Mouse (Mus musculus) forebrain, embryonic 16.5 days (tissue): ENCODE results near the gene Camta1. TPM values are rescaled to one million over a fixed set of nuclear protein-coding genes. Genes with fewer than 3 reads are reported as not detected.
A peak's percentile ranks its signal among the peaks of the same experiment; 100 is the strongest.

ENCODE experiments used
- ATAC-seq: fragments of 200-750 bp; cut with Nextera tagmentation; 2 replicates; pipeline ENCODE4 v1.8.0; 2017; ENCODE audit warnings: mild to moderate bottlenecking, moderate library complexity
- H3K27ac ChIP-seq: fragments of 300-500 bp; sonication (generic); 2 replicates; pipeline ENCODE4 v1.5.1; 2014; ENCODE audit warnings: low read length, control low read depth
- H3K27me3 ChIP-seq: fragments of 300-500 bp; sonication (generic); replicated peaks from 2 replicates; pipeline ENCODE4 v1.6.1; 2014; ENCODE audit warnings: low read length; ENCODE audit not compliant: control insufficient read depth, insufficient read depth
- H3K36me3 ChIP-seq: fragments of 300-500 bp; sonication (generic); 2 replicates; pipeline ENCODE4 v1.6.1; 2014; ENCODE audit not compliant: control insufficient read depth, insufficient read depth
- H3K4me1 ChIP-seq: fragments of 300-500 bp; sonication (generic); replicated peaks from 2 replicates; pipeline ENCODE4 v1.6.1; 2014; ENCODE audit warnings: low read length; ENCODE audit not compliant: control insufficient read depth, insufficient read depth
- H3K4me2 ChIP-seq: fragments of 300-500 bp; sonication (generic); 2 replicates; pipeline ENCODE4 v1.6.1; 2014; ENCODE audit warnings: mild to moderate bottlenecking, low read length, control low read depth
- H3K4me3 ChIP-seq: fragments of 300-500 bp; sonication (generic); replicated peaks from 2 replicates; pipeline ENCODE4 v1.5.1; 2014; ENCODE audit warnings: mild to moderate bottlenecking, low read length, control low read depth
- H3K9ac ChIP-seq: fragments of 300-500 bp; sonication (generic); replicated peaks from 2 replicates; pipeline ENCODE4 v1.6.1; 2014; ENCODE audit warnings: low read depth, low read length, control low read depth
- H3K9me3 ChIP-seq: fragments of 300-500 bp; sonication (generic); 2 replicates; pipeline ENCODE4 v1.6.1; 2016; ENCODE audit warnings: low read length; ENCODE audit not compliant: control insufficient read depth
- WGBS: fragments of 180-500 bp; shearing (Covaris S2); extraction: QIAGEN DNeasy Blood & Tissue Kit; methylation state at CpG from one replicate; pipeline ENCODE4 v1.1.7; 2014; 5-methylcytosine and 5-hydroxymethylcytosine counted together
- polyA plus RNA-seq: library from polyadenylated mRNA; unstranded; fragments of >200 nt; fragmentation: Nextera tagmentation; extraction: Ambion mirVana; gene quantifications from 2 replicates; pipeline ENCODE4 v1.2.1, GENCODE M21; 2015

Gene Camta1
- polyA plus RNA-seq, 1 experiment from 2014 or later, result 123 TPM

DNA sequence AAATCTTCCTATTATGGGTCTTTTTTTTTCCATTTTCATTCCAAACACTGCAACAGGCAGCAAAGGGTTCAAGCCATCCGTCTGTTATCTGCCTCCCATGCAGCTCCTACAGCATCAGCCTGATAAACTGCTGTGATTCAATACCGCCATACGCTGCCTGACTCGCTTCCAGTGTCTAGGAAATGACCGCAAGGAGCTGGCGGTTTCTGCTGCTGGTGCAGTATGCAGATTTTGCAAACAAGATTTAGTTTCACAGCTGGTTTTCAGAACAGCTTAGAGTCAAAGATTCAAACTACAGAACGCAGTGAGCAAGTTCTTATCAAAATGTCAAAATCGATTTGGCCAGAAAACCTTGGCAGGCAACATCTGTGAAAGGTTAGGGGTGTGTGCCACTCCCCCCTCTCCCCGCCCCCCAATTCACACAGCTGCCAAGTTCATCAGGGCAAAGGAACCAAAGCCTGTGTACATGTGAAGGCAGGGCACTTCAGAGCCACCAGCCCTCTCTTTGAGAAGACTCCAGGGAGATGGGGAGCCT is 325.7 kb downstream of the Camta1 start:
- 55% methylated on average over 9 of the region's 9 CpGs for WGBS
- Histone ChIP-seq H3K4me1 (peaks cover 13% of the 10 kb centered on the region; the same call in 1 of the 2 replicates), H3K27me3 (no peaks in the 10 kb centered on the region), H3K27ac (no peak overlapping the region), H3K4me2 (no peak overlapping the region), H3K9me3 (no peaks in the 10 kb centered on the region), H3K9ac (no peak overlapping the region), H3K4me3 (no peak overlapping the region), H3K36me3 (no peaks in the 10 kb centered on the region)
- ATAC-seq, result no peak

- no peaks in the 10 kb centered on the region for H3K27me3 ChIP-seq
- no peak overlapping the region for H3K4me3 ChIP-seq
- WGBS, result 77% methylated on average over 10 of the region's 10 CpGs
- H3K4me1 ChIP-seq, result 0 out of 2 replicates have a peak, but pooled peaks cover 6% of the 10 kb centered on the region
- H3K9me3 ChIP-seq, result no peaks in the 10 kb centered on the region
- H3K27ac ChIP-seq, result no peak overlapping the region
- H3K36me3 ChIP-seq, result no peaks in the 10 kb centered on the region
- no peak overlapping the region for H3K9ac ChIP-seq
- no peak for ATAC-seq
- H3K4me2 ChIP-seq, result no peak overlapping the region
Measured at GRCm38 (mm10) chr4:151533451-151533850, 328.2 kb downstream of the Camta1 start.

DNA sequence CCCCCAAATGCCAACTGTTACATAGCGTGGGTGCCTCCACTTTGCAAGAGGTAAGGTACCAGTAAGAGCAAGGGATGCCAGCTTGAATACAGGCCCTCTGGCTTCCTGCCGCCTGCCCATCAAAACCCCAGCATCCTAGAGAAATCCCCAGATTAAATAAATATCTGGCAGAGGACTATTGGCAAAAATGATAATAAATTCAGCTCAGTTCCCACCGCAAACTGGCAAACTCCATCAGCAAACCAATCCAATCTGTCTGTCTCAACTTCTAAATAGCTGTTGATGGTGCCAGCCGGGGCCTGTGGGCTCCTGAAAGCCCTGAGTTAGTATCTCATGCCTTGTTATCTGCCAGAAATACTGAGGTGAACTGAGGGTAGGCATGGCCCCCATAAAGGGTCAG is 333.2 kb downstream of the Camta1 start:
- H3K4me1 ChIP-seq, result 0 out of 2 replicates have a peak, but pooled peaks cover 3% of the 10 kb centered on the region
- H3K27ac ChIP-seq, result no peak overlapping the region
- 66% methylated on average over 4 of the region's 4 CpGs for WGBS
- no peaks in the 10 kb centered on the region for H3K36me3 ChIP-seq
- no peak overlapping the region for H3K4me2 ChIP-seq
- no peak overlapping the region for H3K4me3 ChIP-seq
- no peak overlapping the region for H3K9ac ChIP-seq
- ATAC-seq, result no peak
- no peaks in the 10 kb centered on the region for H3K27me3 ChIP-seq
- H3K9me3 ChIP-seq, result no peaks in the 10 kb centered on the region

GRCm38 (mm10) chr4:151527763-151528162 is 333.9 kb downstream of the Camta1 start:
- Histone ChIP-seq H3K9ac (no peak overlapping the region), H3K9me3 (no peaks in the 10 kb centered on the region), H3K4me3 (no peak overlapping the region), H3K4me1 (0 out of 2 replicates have a peak, but pooled peaks cover 3% of the 10 kb centered on the region), H3K27me3 (no peaks in the 10 kb centered on the region), H3K36me3 (no peaks in the 10 kb centered on the region), H3K27ac (no peak overlapping the region), H3K4me2 (no peak overlapping the region)
- 72% methylated on average over 3 of the region's 3 CpGs for WGBS
- ATAC-seq, result peak; percentile 50; the same call in 1 of the 2 replicates

GRCm38 (mm10) chr4:151520103-151520502 is 341.6 kb downstream of the Camta1 start:
- H3K36me3 ChIP-seq, result no peaks in the 10 kb centered on the region
- H3K9ac ChIP-seq, result no peak overlapping the region
- WGBS, result 27% methylated on average over 8 of the region's 8 CpGs
- no peaks in the 10 kb centered on the region for H3K9me3 ChIP-seq
- H3K4me3 ChIP-seq, result no peak overlapping the region
- no peak overlapping the region for H3K4me2 ChIP-seq
- no peaks in the 10 kb centered on the region for H3K27me3 ChIP-seq
- H3K27ac ChIP-seq, result no peak overlapping the region
- ATAC-seq, result no peak
- peaks cover 2% of the 10 kb centered on the region; the same call in 1 of the 2 replicates for H3K4me1 ChIP-seq

- WGBS, result 75% methylated on average over 7 of the region's 7 CpGs
- ATAC-seq, result no peak
Measured at GRCm38 (mm10) chr4:151519011-151519410, 342.7 kb downstream of the Camta1 start.

DNA sequence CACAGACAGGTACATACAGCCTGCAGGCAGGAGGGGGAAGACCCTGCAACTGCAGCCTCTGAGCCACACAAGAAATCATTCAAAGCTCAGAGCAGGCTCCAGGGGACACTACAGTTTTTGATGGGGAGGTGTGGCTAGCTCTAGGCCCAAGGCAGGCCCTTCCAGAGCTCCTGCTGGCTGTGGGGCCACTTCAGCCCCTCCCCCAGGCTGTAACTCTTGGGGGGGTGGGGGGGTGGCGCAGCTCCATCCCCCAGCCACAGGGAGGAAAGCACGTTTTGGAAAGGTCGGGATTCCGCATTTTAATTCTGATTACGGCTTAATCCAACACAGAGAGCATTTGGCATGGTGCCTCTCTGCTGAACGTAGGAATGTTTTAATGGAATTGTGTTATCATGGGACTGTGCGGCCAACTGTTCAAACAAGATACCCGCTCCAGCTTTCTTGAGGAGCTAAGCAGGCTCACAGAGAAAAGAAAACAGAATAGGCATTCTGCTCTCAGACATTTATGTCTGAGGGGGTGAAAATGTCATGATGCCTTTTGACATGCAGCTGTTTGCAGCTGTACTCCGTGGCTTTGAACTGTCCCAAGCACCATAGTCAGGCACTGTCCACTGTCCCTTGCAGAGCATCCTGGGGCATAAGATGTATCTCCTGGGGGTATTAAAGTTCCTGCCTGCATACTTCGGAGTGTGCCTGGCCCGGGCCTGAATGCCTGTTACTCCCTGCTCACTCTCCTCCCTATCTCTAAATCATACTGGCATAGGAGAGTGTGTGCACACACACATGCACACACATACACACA is 344.5 kb downstream of the Camta1 start:
- ATAC-seq, result no peak
- Histone ChIP-seq H3K27me3 (no peaks in the 10 kb centered on the region), H3K36me3 (no peaks in the 10 kb centered on the region), H3K4me1 (peaks cover 2% of the 10 kb centered on the region; the same call in 1 of the 2 replicates), H3K4me2 (no peak overlapping the region), H3K9ac (no peak overlapping the region), H3K27ac (no peak overlapping the region), H3K9me3 (no peaks in the 10 kb centered on the region), H3K4me3 (no peak overlapping the region)
- WGBS, result 13% methylated on average over 11 of the region's 11 CpGs

More at GRCm38 (mm10) chr4:151519011-151519410, 342.7 kb downstream of the Camta1 start:
- no peak overlapping the region for H3K9ac ChIP-seq
- H3K4me3 ChIP-seq, result no peak overlapping the region
- peaks cover 2% of the 10 kb centered on the region; the same call in 1 of the 2 replicates for H3K4me1 ChIP-seq
- H3K9me3 ChIP-seq, result no peaks in the 10 kb centered on the region
- no peaks in the 10 kb centered on the region for H3K27me3 ChIP-seq
- no peaks in the 10 kb centered on the region for H3K36me3 ChIP-seq
- H3K4me2 ChIP-seq, result no peak overlapping the region
- no peak overlapping the region for H3K27ac ChIP-seq

DNA sequence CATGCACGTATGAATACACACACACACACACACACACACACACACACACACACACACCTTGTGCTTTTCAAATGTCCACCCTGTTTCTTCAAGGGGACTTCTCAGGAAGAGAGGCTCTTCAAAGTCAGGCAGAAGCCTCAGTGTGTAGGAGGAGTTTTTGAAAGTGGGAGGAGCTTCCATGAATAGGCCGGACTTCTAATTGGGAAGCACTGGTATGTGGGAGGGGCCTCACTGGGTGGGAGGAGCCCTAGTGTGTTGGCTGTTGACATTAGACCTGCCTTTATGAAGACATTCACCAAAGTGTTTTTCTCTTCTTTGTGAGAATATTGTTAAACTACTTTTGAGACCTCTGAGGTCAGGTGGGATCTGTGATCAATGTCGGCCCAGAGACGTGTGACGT is 346.4 kb downstream of the Camta1 start:
- 96% methylated on average over 5 of the region's 5 CpGs for WGBS
- no peak overlapping the region for H3K4me3 ChIP-seq
- no peaks in the 10 kb centered on the region for H3K27me3 ChIP-seq
- peaks cover 2% of the 10 kb centered on the region; the same call in 1 of the 2 replicates for H3K4me1 ChIP-seq
- no peak overlapping the region for H3K27ac ChIP-seq
- no peak overlapping the region for H3K4me2 ChIP-seq
- no peaks in the 10 kb centered on the region for H3K9me3 ChIP-seq
- no peak for ATAC-seq
- no peak overlapping the region for H3K9ac ChIP-seq
- no peaks in the 10 kb centered on the region for H3K36me3 ChIP-seq

GRCm38 (mm10) chr4:151511092-151511491 is 350.6 kb downstream of the Camta1 start:
- 81% methylated on average over 4 of the region's 4 CpGs for WGBS
- no peak for ATAC-seq
- Histone ChIP-seq H3K36me3 (no peaks in the 10 kb centered on the region), H3K4me3 (no peak overlapping the region), H3K9me3 (no peaks in the 10 kb centered on the region), H3K27ac (no peak overlapping the region), H3K4me1 (no peaks in the 10 kb centered on the region), H3K27me3 (no peaks in the 10 kb centered on the region), H3K4me2 (no peak overlapping the region), H3K9ac (no peak overlapping the region)
